1 mouse cellular context compared by ENCODE assay signal in the genomic region with DNA sequence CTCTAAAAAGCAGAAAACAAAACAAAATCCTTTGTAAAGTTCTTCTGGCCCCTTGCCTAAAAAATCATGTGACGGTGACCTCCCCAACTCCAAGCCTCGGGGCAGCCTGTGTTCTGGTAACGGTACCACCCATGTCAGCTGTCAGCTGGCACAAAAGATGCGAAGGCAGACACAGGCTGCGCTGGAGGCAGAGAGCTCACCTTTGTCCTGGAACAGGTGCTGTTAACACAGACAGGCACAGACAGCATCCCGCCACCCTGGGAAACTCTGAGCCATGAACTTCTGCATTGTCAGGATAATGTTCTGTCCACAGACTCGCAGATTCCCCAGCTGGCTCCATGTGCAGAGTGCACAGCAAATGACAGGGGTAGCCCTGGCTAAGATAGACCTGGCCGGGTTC.
TF ChIP-seq lines count a peak whose summit lies in the region.

No protein-coding gene starts in this region.

TF ChIP-seq in MEL, 35 proteins besides CTCF, POLR2A, EP300 and RAD21:
- TF ChIP-seq ZC3H11A (IDR thresholded peaks at IDR 0.05; ENCODE audit: low read depth, low read length) (no peak), RCOR1 (IDR thresholded peaks at IDR 0.05; ENCODE audit: low read depth, low read length) (no peak), ZMIZ1 (IDR thresholded peaks at IDR 0.05; ENCODE audit: low read depth, low read length) (no peak), ZNF384 (IDR thresholded peaks at IDR 0.05; ENCODE audit: low read depth, low read length) (no peak), USF1 (IDR thresholded peaks at IDR 0.05; ENCODE audit: low read depth, low read length) (peak; percentile 30; the same call in 1 of the 2 replicates), HCFC1 (IDR thresholded peaks at IDR 0.05; ENCODE audit: low read depth, low read length) (no peak), MAX (IDR thresholded peaks at IDR 0.05; ENCODE audit: low read length) (no peak)
